ENCODE assay signal across 8 mouse cellular contexts in genomic region chr5:105494918-105495901, GRCm38 (mm10). TPM values are rescaled to one million over a fixed set of nuclear protein-coding genes. Genes with fewer than 3 reads are reported as not detected.
DNase-seq lines count a peak whose midpoint lies in the region; ATAC-seq lines count a peak whose summit lies in the region.

No protein-coding gene starts in this region.

- intact Hi-C loops in heart, postnatal 25 days (cut with DNase I) = loop anchor here (2.0 to 5.0 kb wide), 3 partner anchors 22 to 372 kb away; no protein-coding TSS in a partner anchor

- DNase-seq in CD8-positive naive resting alpha-beta T cell, adult 2 months (ENCODE audit: low read depth in 2 of 2, low spot score in 2 of 2) = peak; percentile 83 to 89
- DNase-seq in adrenal gland, postnatal 10 days = peak; percentile 87
- peak; percentile 90 for DNase-seq in forebrain, embryonic 11.5 days (ENCODE audit: low spot score)
- DNase-seq in heart, postnatal 25 days (ENCODE audit: low spot score) = peak; percentile 67
- DNase-seq in large intestine, adult 2 months (ENCODE audit: low read depth, low spot score) = peak; percentile 39
- DNase-seq in lung, postnatal 36 days = peak; percentile 93
- DNase-seq in retina, postnatal 7 days (ENCODE audit: low read depth, low spot score) = peak; percentile 53
- peak; percentile 51 to 76 for DNase-seq in urinary bladder, postnatal 4 days (ENCODE audit: low spot score in 2 of 2)

- H3K27me3 ChIP-seq in forebrain, embryonic 11.5 days (ENCODE audit: control insufficient read depth, insufficient read depth, low read length) = no peaks in the 10 kb centered on the region; the same call in 1 of the 2 replicates

- WGBS in forebrain, embryonic 11.5 days = 5% methylated on average over 22 of the region's 24 CpGs
- whole genome bisulfite sequencing in large intestine, adult 2 months = 8% methylated on average over 24 of the region's 24 CpGs

- peaks cover 21% of the 10 kb centered on the region for H3K4me1 ChIP-seq in forebrain, embryonic 11.5 days (replicated peaks; ENCODE audit: control insufficient read depth, insufficient read depth, low read length)

- peak overlapping the region; percentile 24; the same call in 1 of the 2 replicates for H3K9ac ChIP-seq in forebrain, embryonic 11.5 days (ENCODE audit: low read length)

- H3K4me2 ChIP-seq in forebrain, embryonic 11.5 days (ENCODE audit: low read depth, low read length, severe bottlenecking) = peak overlapping the region; percentile 49

- peak; percentile 78 for ATAC-seq in forebrain, embryonic 11.5 days (replicated peaks; ENCODE audit: low FRiP score)

- H3K9me3 ChIP-seq in forebrain, embryonic 11.5 days (ENCODE audit: control insufficient read depth, low read length) = no peaks in the 10 kb centered on the region

- H3K36me3 ChIP-seq in forebrain, embryonic 11.5 days (ENCODE audit: control insufficient read depth, insufficient read depth, low read length) = no peaks in the 10 kb centered on the region

- peak overlapping the region; percentile 8; the same call in 1 of the 2 replicates for H3K4me3 ChIP-seq in forebrain, embryonic 11.5 days (ENCODE audit: low read depth, low read length)

- H3K27ac ChIP-seq in forebrain, embryonic 11.5 days (ENCODE audit: low read depth, low read length) = no peak overlapping the region; the same call in 1 of the 2 replicates

RNA-seq across cellular contexts. Expression of gene Lrrc8c, which starts 24.0 kb away (rescaled TPM):
- total RNA-seq in adrenal gland, postnatal 10 days (2021) = 10 to 100 TPM; 27.1 to 28.4 TPM
- polyA plus RNA-seq in forebrain, embryonic 11.5 days (2014; fragmentation: Nextera tagmentation; extraction: Ambion mirVana) = 10.1 and 14.9 TPM in 2 replicates
- total RNA-seq in heart, postnatal 25 days (2021) = 10 to 100 TPM; 27.6 to 31.7 TPM
- 3.8 and 11.7 TPM in 2 replicates for polyA plus RNA-seq in large intestine, adult 2 months (2012; rRNA removed)

Comparison
In these comparisons a context has a peak if more than half of its experiments do, and no peak if none do; other contexts are left out.
1. DNase-seq: peak in every context shown above with its lines; median percentile 93 in lung, postnatal 36 days; 90 in forebrain, embryonic 11.5 days; 87 in adrenal gland, postnatal 10 days; 86 in CD8-positive naive resting alpha-beta T cell, adult 2 months; 67 in heart, postnatal 25 days; 64 in urinary bladder, postnatal 4 days; 53 in retina, postnatal 7 days; 39 in large intestine, adult 2 months.